Mouse (Mus musculus): ENCODE measurements around the gene Nup133. TPM values are rescaled to one million over a fixed set of nuclear protein-coding genes. Genes with fewer than 3 reads are reported as not detected.

The Nup133 gene
- total RNA-seq, 2 experiments from 2014 or later, result 21.7 to 24.3 TPM

- no peak for DNase-seq (ENCODE audit: extremely low spot score in 1 of 2, low spot score in 1 of 2)
Observed at GRCm38 (mm10) chr8:123854733-123855475, 94.2 kb downstream of the Nup133 start.

DNA sequence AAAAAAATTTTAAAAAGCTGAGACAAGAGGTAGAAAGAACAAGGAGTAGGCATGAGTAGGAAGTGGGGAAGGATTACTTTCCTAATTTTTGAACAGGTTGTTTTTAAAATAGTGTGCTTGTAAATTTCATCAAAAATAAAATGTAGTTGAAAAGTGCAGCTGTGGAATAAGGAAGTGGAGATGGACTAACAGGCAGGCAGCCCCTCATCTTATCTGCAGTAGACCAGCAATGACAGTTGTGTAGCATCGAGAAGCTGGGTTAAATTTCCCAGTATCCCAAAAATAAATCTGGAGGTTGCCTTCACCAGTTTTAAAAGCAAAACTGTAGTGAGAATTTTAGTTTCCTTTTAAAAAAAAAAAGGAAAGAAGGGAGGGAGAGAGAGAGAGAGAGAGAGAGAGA, 94.8 kb downstream of the Nup133 start:
- DNase-seq (ENCODE audit: extremely low spot score in 1 of 2, low spot score in 1 of 2), result no peak

DNA sequence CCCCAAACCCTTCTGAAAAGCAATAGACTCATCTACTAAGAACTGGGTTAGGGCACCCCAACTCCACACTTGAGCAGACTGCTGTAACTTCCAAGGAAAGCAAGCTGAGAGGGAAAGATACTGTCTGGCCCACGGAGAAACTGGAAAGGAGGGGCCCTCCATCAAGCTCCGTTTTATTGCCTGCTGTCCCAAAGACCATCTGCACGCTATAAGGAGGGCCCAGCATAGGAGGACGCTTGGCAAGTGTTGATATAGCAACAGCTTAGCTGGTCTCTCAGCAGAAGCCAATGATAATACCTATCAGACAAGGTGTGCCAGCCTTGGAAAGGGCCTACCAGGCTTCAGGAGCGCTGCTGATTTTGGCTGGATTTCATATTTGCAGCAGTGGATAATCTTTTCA, 97.5 kb downstream of the Nup133 start:
- no peak for DNase-seq (ENCODE audit: extremely low spot score in 1 of 2, low spot score in 1 of 2)

GRCm38 (mm10) chr8:123849352-123849751, 99.7 kb downstream of the Nup133 start:
- DNase-seq (ENCODE audit: extremely low spot score in 1 of 2, low spot score in 1 of 2), result no peak

DNA sequence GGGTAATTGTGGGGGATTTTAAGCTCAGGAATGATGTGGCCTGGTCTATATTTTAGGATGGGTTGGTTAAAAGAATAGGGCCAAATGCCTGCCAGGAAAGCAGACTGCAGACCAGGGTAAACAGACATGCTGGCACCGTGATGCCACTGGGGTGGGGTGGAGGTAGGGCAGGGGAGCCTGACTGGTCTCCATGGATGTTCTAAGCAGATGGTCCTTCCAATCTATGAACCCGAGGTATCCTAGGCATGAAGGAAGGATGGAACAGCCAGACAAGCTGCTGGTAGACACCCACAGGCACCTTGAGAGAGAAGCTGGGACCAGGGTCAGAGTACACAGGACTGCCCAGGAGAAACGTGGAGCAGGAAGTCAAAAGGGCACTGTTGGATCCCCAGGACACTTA, 101.5 kb downstream of the Nup133 start:
- no peak for DNase-seq (ENCODE audit: extremely low spot score in 1 of 2, low spot score in 1 of 2)

Other genes starting within 250 kb of the Nup133 start
- 10 to 100 TPM; 42.9 to 44.9 TPM for gene Rab4a, start 143.3 kb downstream of the Nup133 start, total RNA-seq (2021)
- gene Ccsap, start 89.1 kb downstream of the Nup133 start, total RNA-seq (2021), result 10 to 100 TPM; 58.6 to 63.2 TPM
- gene Acta1, start 54.5 kb downstream of the Nup133 start, total RNA-seq (2021), result 1 to 10 TPM; 7.4 to 9.0 TPM
- 10 to 100 TPM; 19.2 to 20.0 TPM for gene Abcb10, start 33.9 kb upstream of the Nup133 start, total RNA-seq (2021)
- gene Taf5l, start 72.1 kb upstream of the Nup133 start, total RNA-seq (2021), result 10 to 100 TPM; 20.0 to 20.5 TPM
- 10 to 100 TPM; 11.5 TPM for gene Urb2, start 72.2 kb upstream of the Nup133 start, total RNA-seq (2021)

Measured in layer of hippocampus, postnatal 25 days (tissue).